Mouse (Mus musculus) thymus, adult 2 months (tissue): Measurements from ENCODE around the gene Ang.

Experiments used
- CTCF ChIP-seq: fragments of 200-500 bp; IDR thresholded peaks from 2 replicates; pipeline ENCODE4 v1.5.1; 2012; ENCODE audit warnings: mild to moderate bottlenecking, control low read depth, low read length, moderate library complexity, borderline replicate concordance; ENCODE audit not compliant: control insufficient read depth, poor library complexity, insufficient read depth; ENCODE audit errors: extremely low read depth
- POLR2A ChIP-seq: fragments of 200-500 bp; IDR thresholded peaks from 2 replicates; pipeline ENCODE4 v1.6.1; 2012; ENCODE audit warnings: mild to moderate bottlenecking, low read length, control low read depth, moderate library complexity; ENCODE audit not compliant: control insufficient read depth, poor library complexity, insufficient read depth; ENCODE audit errors: extremely low read depth

- TF ChIP-seq CTCF (no peak), POLR2A (no peak)
These were observed 2.5 kb downstream of the Ang start for GRCm38 (mm10) chr14:51093496-51093895.
